Mouse (Mus musculus) heart, adult 11 months (tissue): ENCODE data around the gene Pak2.
A peak's percentile ranks its signal among the peaks of the same experiment; 100 is the strongest.

ENCODE experiments used
- DNase-seq: peaks from one replicate; pipeline ENCODE4 v3.0.0; 2022

Pak2 gene

GRCm38 (mm10) chr16:31993946-31994345, 85.2 kb downstream of the Pak2 start:
- peak; percentile 69 for DNase-seq

- peak; percentile 57 for DNase-seq
Observed at GRCm38 (mm10) chr16:31993195-31993594, 85.9 kb downstream of the Pak2 start.

- DNase-seq, result peak; percentile 27
Observed at GRCm38 (mm10) chr16:31992039-31992438, 87.1 kb downstream of the Pak2 start.

- peak; percentile 77 for DNase-seq
Observed at GRCm38 (mm10) chr16:31980946-31981345, 98.2 kb downstream of the Pak2 start.

GRCm38 (mm10) chr16:31979501-31979900, 99.6 kb downstream of the Pak2 start:
- peak; percentile 72 for DNase-seq

GRCm38 (mm10) chr16:31975258-31975657, 103.9 kb downstream of the Pak2 start:
- peak; percentile 58 for DNase-seq
